Mouse (Mus musculus): ENCODE results near the gene Ube3c. TPM values are rescaled to one million over a fixed set of nuclear protein-coding genes. Genes with fewer than 3 reads are reported as not detected.
"Not testable (repeated sequence)": the region's sequence is repeated elsewhere in the genome, so short reads cannot be mapped to it uniquely, and the experiment has no call there.

Gene Ube3c
- total and polyA plus RNA-seq, 3 experiments, result 3.8 to 49.5 (median 35.8) TPM

GRCm38 (mm10) chr5:29631711-29632110 is 62.7 kb downstream of the Ube3c start:
- TF ChIP-seq TAL1 (conservative IDR thresholded peaks at IDR 0.05; ENCODE audit: low read depth, low read length) (no peak), GATA1 (IDR thresholded peaks at IDR 0.05; ENCODE audit: borderline replicate concordance, low read length) (no peak), POLR2AphosphoS5 (IDR thresholded peaks at IDR 0.05; ENCODE audit: insufficient replicate concordance, low read depth, low read length) (no peak), CTCF (IDR thresholded peaks at IDR 0.05; ENCODE audit: low read depth, low read length) (no peak), GATA2 (IDR thresholded peaks at IDR 0.05; ENCODE audit: borderline replicate concordance, low read depth, low read length) (no peak)
- no peak for ATAC-seq (ENCODE audit: extremely low read depth, insufficient number of reproducible peaks, low FRiP score, poor library complexity, severe bottlenecking)
- Histone ChIP-seq H3K36me3 (replicated peaks) (peaks cover 80% of the 10 kb centered on the region), H3K27me3 (ENCODE audit: insufficient read depth, low read length) (no peaks in the 10 kb centered on the region), H3K4me1 (ENCODE audit: insufficient read depth, low read depth, low read length) (no peaks in the 10 kb centered on the region), H3K4me3 (ENCODE audit: low read depth, low read length) (no peak overlapping the region), H3K9me3 (replicated peaks) (no peaks in the 10 kb centered on the region)
- no peak for DNase-seq (ENCODE audit: low spot score)

- no peak for TF ChIP-seq GATA2 (IDR thresholded peaks at IDR 0.05; ENCODE audit: borderline replicate concordance, low read depth, low read length)
- TF ChIP-seq GATA1 (IDR thresholded peaks at IDR 0.05; ENCODE audit: borderline replicate concordance, low read length), result no peak
- no peak for TF ChIP-seq TAL1 (conservative IDR thresholded peaks at IDR 0.05; ENCODE audit: low read depth, low read length)
- TF ChIP-seq POLR2AphosphoS5 (IDR thresholded peaks at IDR 0.05; ENCODE audit: insufficient replicate concordance, low read depth, low read length), result no peak
- no peak for TF ChIP-seq CTCF (IDR thresholded peaks at IDR 0.05; ENCODE audit: low read depth, low read length)
- no peak overlapping the region for H3K4me3 ChIP-seq (ENCODE audit: low read depth, low read length)
- no peaks in the 10 kb centered on the region for H3K9me3 ChIP-seq (replicated peaks)
- no peak for ATAC-seq (ENCODE audit: extremely low read depth, insufficient number of reproducible peaks, low FRiP score, poor library complexity, severe bottlenecking)
- H3K27me3 ChIP-seq (ENCODE audit: insufficient read depth, low read length), result no peaks in the 10 kb centered on the region
- peaks cover 80% of the 10 kb centered on the region for H3K36me3 ChIP-seq (replicated peaks)
- no peaks in the 10 kb centered on the region for H3K4me1 ChIP-seq (ENCODE audit: insufficient read depth, low read depth, low read length)
- DNase-seq (ENCODE audit: low spot score), result no peak
Observed at GRCm38 (mm10) chr5:29636298-29636697, 67.3 kb downstream of the Ube3c start.

GRCm38 (mm10) chr5:29636884-29637283 is 67.8 kb downstream of the Ube3c start:
- Histone ChIP-seq H3K9me3 (replicated peaks) (no peaks in the 10 kb centered on the region), H3K4me1 (ENCODE audit: insufficient read depth, low read depth, low read length) (no peaks in the 10 kb centered on the region), H3K27me3 (ENCODE audit: insufficient read depth, low read length) (no peaks in the 10 kb centered on the region), H3K4me3 (ENCODE audit: low read depth, low read length) (no peak overlapping the region), H3K36me3 (replicated peaks) (peaks cover 79% of the 10 kb centered on the region)
- ATAC-seq (ENCODE audit: extremely low read depth, insufficient number of reproducible peaks, low FRiP score, poor library complexity, severe bottlenecking), result no peak
- no peak for DNase-seq (ENCODE audit: low spot score)
- TF ChIP-seq CTCF (IDR thresholded peaks at IDR 0.05; ENCODE audit: low read depth, low read length), result no peak
- no peak for TF ChIP-seq TAL1 (conservative IDR thresholded peaks at IDR 0.05; ENCODE audit: low read depth, low read length)
- TF ChIP-seq POLR2AphosphoS5 (IDR thresholded peaks at IDR 0.05; ENCODE audit: insufficient replicate concordance, low read depth, low read length), result no peak
- TF ChIP-seq GATA1 (IDR thresholded peaks at IDR 0.05; ENCODE audit: borderline replicate concordance, low read length), result no peak
- TF ChIP-seq GATA2 (IDR thresholded peaks at IDR 0.05; ENCODE audit: borderline replicate concordance, low read depth, low read length), result no peak

GRCm38 (mm10) chr5:29641124-29641884 is 72.3 kb downstream of the Ube3c start:
- H3K4me1 ChIP-seq (ENCODE audit: insufficient read depth, low read depth, low read length), result no peaks in the 10 kb centered on the region
- DNase-seq (ENCODE audit: low spot score) (no peak), ATAC-seq (ENCODE audit: extremely low read depth, insufficient number of reproducible peaks, low FRiP score, poor library complexity, severe bottlenecking) (no peak)
- no peaks in the 10 kb centered on the region for H3K27me3 ChIP-seq (ENCODE audit: insufficient read depth, low read length)
- peaks cover 68% of the 10 kb centered on the region for H3K36me3 ChIP-seq (replicated peaks)
- H3K4me3 ChIP-seq (ENCODE audit: low read depth, low read length), result no peak overlapping the region
- H3K9me3 ChIP-seq (replicated peaks), result no peaks in the 10 kb centered on the region
- TF ChIP-seq GATA2 (IDR thresholded peaks at IDR 0.05; ENCODE audit: borderline replicate concordance, low read depth, low read length) (no peak), POLR2AphosphoS5 (IDR thresholded peaks at IDR 0.05; ENCODE audit: insufficient replicate concordance, low read depth, low read length) (no peak), CTCF (IDR thresholded peaks at IDR 0.05; ENCODE audit: low read depth, low read length) (no peak), TAL1 (conservative IDR thresholded peaks at IDR 0.05; ENCODE audit: low read depth, low read length) (no peak), GATA1 (IDR thresholded peaks at IDR 0.05; ENCODE audit: borderline replicate concordance, low read length) (no peak)

GRCm38 (mm10) chr5:29651696-29652095 is 82.7 kb downstream of the Ube3c start:
- H3K27me3 ChIP-seq (ENCODE audit: insufficient read depth, low read length), result no peaks in the 10 kb centered on the region
- H3K4me1 ChIP-seq (ENCODE audit: insufficient read depth, low read depth, low read length), result no peaks in the 10 kb centered on the region
- DNase-seq (ENCODE audit: low spot score) (no peak), ATAC-seq (ENCODE audit: extremely low read depth, insufficient number of reproducible peaks, low FRiP score, poor library complexity, severe bottlenecking) (no peak)
- H3K36me3 ChIP-seq (replicated peaks), result peaks cover 60% of the 10 kb centered on the region
- H3K4me3 ChIP-seq (ENCODE audit: low read depth, low read length), result no peak overlapping the region
- TF ChIP-seq POLR2AphosphoS5 (IDR thresholded peaks at IDR 0.05; ENCODE audit: insufficient replicate concordance, low read depth, low read length), result no peak
- H3K9me3 ChIP-seq (replicated peaks), result no peaks in the 10 kb centered on the region

GRCm38 (mm10) chr5:29657590-29658339 is 88.7 kb downstream of the Ube3c start:
- DNase-seq (ENCODE audit: low spot score), result no peak
- ATAC-seq (ENCODE audit: extremely low read depth, insufficient number of reproducible peaks, low FRiP score, poor library complexity, severe bottlenecking), result no peak
- H3K4me1 ChIP-seq (ENCODE audit: insufficient read depth, low read depth, low read length), result no peaks in the 10 kb centered on the region
- H3K36me3 ChIP-seq (replicated peaks), result peaks cover 78% of the 10 kb centered on the region
- TF ChIP-seq GATA2 (IDR thresholded peaks at IDR 0.05; ENCODE audit: borderline replicate concordance, low read depth, low read length) (no peak), POLR2AphosphoS5 (IDR thresholded peaks at IDR 0.05; ENCODE audit: insufficient replicate concordance, low read depth, low read length) (no peak), TAL1 (conservative IDR thresholded peaks at IDR 0.05; ENCODE audit: low read depth, low read length) (no peak), GATA1 (IDR thresholded peaks at IDR 0.05; ENCODE audit: borderline replicate concordance, low read length) (no peak), CTCF (IDR thresholded peaks at IDR 0.05; ENCODE audit: low read depth, low read length) (no peak)
- H3K9me3 ChIP-seq (replicated peaks), result no peaks in the 10 kb centered on the region
- H3K4me3 ChIP-seq (ENCODE audit: low read depth, low read length), result no peak overlapping the region
- no peaks in the 10 kb centered on the region for H3K27me3 ChIP-seq (ENCODE audit: insufficient read depth, low read length)

- DNase-seq (ENCODE audit: low spot score); H3K27me3 ChIP-seq (ENCODE audit: insufficient read depth, low read length); H3K4me1 ChIP-seq (ENCODE audit: insufficient read depth, low read depth, low read length); H3K4me3 ChIP-seq (ENCODE audit: low read depth, low read length); H3K9me3 ChIP-seq (replicated peaks); ATAC-seq (ENCODE audit: extremely low read depth, insufficient number of reproducible peaks, low FRiP score, poor library complexity, severe bottlenecking): not testable (repeated sequence)
- H3K36me3 ChIP-seq (replicated peaks), result peaks cover 91% of the 10 kb centered on the region
Observed at GRCm38 (mm10) chr5:29661246-29661645, 92.2 kb downstream of the Ube3c start.
